Mouse (Mus musculus) kidney, adult 2 months (tissue): ENCODE results near the gene Phf11c.

Source experiments
- CTCF ChIP-seq: fragments of 200-500 bp; conservative IDR thresholded peaks from 2 replicates; pipeline ENCODE4 v1.5.1; 2011; ENCODE audit warnings: low read depth, mild to moderate bottlenecking, control low read depth, low read length, moderate library complexity, mixed read lengths; ENCODE audit not compliant: insufficient read depth, insufficient read length
- POLR2A ChIP-seq: fragments of 200-500 bp; IDR thresholded peaks from one replicate; pipeline ENCODE4 v1.6.1; 2011; ENCODE audit warnings: low read depth, low read length, control low read depth

GRCm38 (mm10) chr14:59438505-59438904 lies 43.3 kb upstream of the Phf11c start:
- TF ChIP-seq CTCF (no peak), POLR2A (no peak)
